Mouse (Mus musculus) liver, adult 2 months (tissue): Measurements from ENCODE around the gene Msx2.

Experiments used
- CTCF ChIP-seq: fragments of 200-500 bp; IDR thresholded peaks from 2 replicates; pipeline ENCODE4 v1.5.1; 2011; ENCODE audit warnings: low read depth, low read length, control low read depth
- POLR2A ChIP-seq: fragments of 200-500 bp; IDR thresholded peaks from 2 replicates; pipeline ENCODE4 v1.6.1; 2011; ENCODE audit warnings: low read length, control low read depth; ENCODE audit not compliant: insufficient read depth; ENCODE audit errors: extremely low read depth

DNA sequence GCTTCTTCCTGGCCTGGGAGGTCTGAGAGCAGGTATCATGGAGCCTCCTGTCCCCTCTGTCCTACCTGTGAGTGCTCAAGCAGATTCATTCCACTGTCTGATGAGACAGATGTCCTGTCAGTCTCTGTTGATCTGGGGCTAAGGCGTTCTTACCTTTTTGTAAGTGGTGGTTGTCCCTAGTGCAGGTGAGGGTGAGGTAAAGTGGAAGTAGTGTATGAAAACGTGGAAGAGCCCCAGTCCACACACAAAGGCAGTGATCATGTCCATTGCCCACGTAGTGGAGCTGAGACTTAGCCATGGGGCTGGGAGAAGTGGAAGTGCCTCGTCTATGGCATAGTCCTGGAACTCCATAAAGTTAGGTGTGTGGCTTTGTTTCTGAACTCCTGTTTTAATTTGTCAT, 51.7 kb downstream of the Msx2 start:
- TF ChIP-seq POLR2A (no peak), CTCF (no peak)
